Mouse (Mus musculus) forebrain, embryonic 11.5 days (tissue): ENCODE results near the gene Hif1an. TPM values are rescaled to one million over a fixed set of nuclear protein-coding genes. Genes with fewer than 3 reads are reported as not detected.

Experiments
- ATAC-seq: fragments of 200-750 bp; cut with Nextera tagmentation; replicated peaks from 2 replicates; pipeline ENCODE4 v1.8.0; 2017; ENCODE audit warnings: moderate TSS enrichment; ENCODE audit not compliant: low FRiP score
- DNase-seq: peaks from one replicate; pipeline ENCODE4 v3.0.0-alpha.2; 2017; ENCODE audit warnings: low spot score
- H3K27ac ChIP-seq: fragments of 300-500 bp; sonication (generic); 2 replicates; pipeline ENCODE4 v1.5.1; 2014; ENCODE audit warnings: low read depth, low read length
- H3K27me3 ChIP-seq: fragments of 300-500 bp; sonication (generic); 2 replicates; pipeline ENCODE4 v1.6.1; 2014; ENCODE audit warnings: mild to moderate bottlenecking, low read length, mixed read lengths; ENCODE audit not compliant: control insufficient read depth, insufficient read depth
- H3K36me3 ChIP-seq: fragments of 300-500 bp; sonication (generic); 2 replicates; pipeline ENCODE4 v1.6.1; 2014; ENCODE audit warnings: mild to moderate bottlenecking, low read length, moderate library complexity, mixed read lengths; ENCODE audit not compliant: control insufficient read depth, insufficient read depth
- H3K4me1 ChIP-seq: fragments of 300-500 bp; sonication (generic); replicated peaks from 2 replicates; pipeline ENCODE4 v1.6.1; 2014; ENCODE audit warnings: low read length, mixed read lengths; ENCODE audit not compliant: control insufficient read depth, insufficient read depth
- H3K4me2 ChIP-seq: fragments of 300-500 bp; sonication (generic); 2 replicates; pipeline ENCODE4 v1.6.1; 2014; ENCODE audit warnings: low read depth, mild to moderate bottlenecking, low read length, moderate library complexity, mixed read lengths; ENCODE audit not compliant: severe bottlenecking
- H3K4me3 ChIP-seq: fragments of 300-500 bp; sonication (generic); 2 replicates; pipeline ENCODE4 v1.5.1; 2014; ENCODE audit warnings: low read depth, low read length
- H3K9ac ChIP-seq: fragments of 300-500 bp; sonication (generic); 2 replicates; pipeline ENCODE4 v1.6.1; 2014; ENCODE audit warnings: low read length
- H3K9me3 ChIP-seq: fragments of 300-500 bp; sonication (generic); 2 replicates; pipeline ENCODE4 v1.6.1; 2016; ENCODE audit warnings: low read length, mixed read lengths; ENCODE audit not compliant: control insufficient read depth
- WGBS: fragments of 180-500 bp; shearing (Covaris S2); extraction: QIAGEN DNeasy Blood & Tissue Kit; methylation state at CpG from one replicate; pipeline ENCODE4 v1.1.7; 2014; 5-methylcytosine and 5-hydroxymethylcytosine counted together
- polyA plus RNA-seq: library from polyadenylated mRNA; unstranded; fragments of >200 nt; fragmentation: Nextera tagmentation; extraction: Ambion mirVana; gene quantifications from 2 replicates; pipeline ENCODE4 v1.2.1, GENCODE M21; 2014

Hif1an gene
- polyA plus RNA-seq, 1 experiment from 2014 or later: 33.0 TPM

GRCm38 (mm10) chr19:44582638-44583309 lies 20.1 kb downstream of the Hif1an start:
- no peak overlapping the region for H3K4me2 ChIP-seq
- WGBS: 32% methylated on average over 9 of the region's 9 CpGs
- H3K4me1 ChIP-seq: no peaks in the 10 kb centered on the region
- no peak overlapping the region for H3K9ac ChIP-seq
- no peak overlapping the region for H3K4me3 ChIP-seq
- no peak overlapping the region for H3K27ac ChIP-seq
- DNase-seq (peak; percentile 96), ATAC-seq (peak; percentile 74)
- peaks cover 6% of the 10 kb centered on the region; the same call in 1 of the 2 replicates for H3K27me3 ChIP-seq
- H3K36me3 ChIP-seq: no peaks in the 10 kb centered on the region; the same call in 1 of the 2 replicates
- no peaks in the 10 kb centered on the region for H3K9me3 ChIP-seq

DNA sequence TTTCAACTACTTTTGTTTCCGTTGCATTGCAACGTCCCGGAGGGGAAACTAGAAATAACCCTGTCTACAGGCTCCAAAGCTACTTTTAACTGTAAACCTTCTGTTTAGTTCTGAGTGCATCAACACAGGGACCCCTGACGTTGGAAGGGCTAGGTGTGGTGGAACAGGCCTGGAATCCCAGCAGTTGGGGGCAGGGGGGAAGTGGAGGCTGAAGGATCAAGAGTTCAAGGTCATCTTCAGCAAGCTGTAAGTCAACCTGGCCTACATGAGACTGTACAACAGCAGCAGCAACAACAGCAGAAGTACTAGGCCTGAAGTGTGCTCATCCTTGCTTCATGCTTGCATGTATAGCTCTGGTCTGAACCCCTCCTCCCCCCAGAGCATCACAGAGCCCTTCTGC lies 25.4 kb downstream of the Hif1an start:
- peaks cover 6% of the 10 kb centered on the region; the same call in 1 of the 2 replicates for H3K27me3 ChIP-seq
- 48% methylated on average over 4 of the region's 4 CpGs for WGBS
- ATAC-seq (no peak), DNase-seq (no peak)
- no peaks in the 10 kb centered on the region for H3K9me3 ChIP-seq
- H3K4me3 ChIP-seq: no peak overlapping the region
- no peaks in the 10 kb centered on the region for H3K4me1 ChIP-seq
- no peaks in the 10 kb centered on the region for H3K36me3 ChIP-seq
- H3K9ac ChIP-seq: no peak overlapping the region
- H3K27ac ChIP-seq: no peak overlapping the region
- H3K4me2 ChIP-seq: no peak overlapping the region

- Histone ChIP-seq H3K9me3 (no peaks in the 10 kb centered on the region), H3K36me3 (no peaks in the 10 kb centered on the region), H3K4me3 (no peak overlapping the region), H3K9ac (no peak overlapping the region), H3K4me2 (no peak overlapping the region), H3K27me3 (0 out of 2 replicates have a peak, but pooled peaks cover 2% of the 10 kb centered on the region), H3K27ac (no peak overlapping the region), H3K4me1 (no peaks in the 10 kb centered on the region)
- DNase-seq (no peak), ATAC-seq (no peak)
- WGBS: 53% methylated on average over 7 of the region's 7 CpGs
Observed at GRCm38 (mm10) chr19:44589591-44590223, 27.1 kb downstream of the Hif1an start.

DNA sequence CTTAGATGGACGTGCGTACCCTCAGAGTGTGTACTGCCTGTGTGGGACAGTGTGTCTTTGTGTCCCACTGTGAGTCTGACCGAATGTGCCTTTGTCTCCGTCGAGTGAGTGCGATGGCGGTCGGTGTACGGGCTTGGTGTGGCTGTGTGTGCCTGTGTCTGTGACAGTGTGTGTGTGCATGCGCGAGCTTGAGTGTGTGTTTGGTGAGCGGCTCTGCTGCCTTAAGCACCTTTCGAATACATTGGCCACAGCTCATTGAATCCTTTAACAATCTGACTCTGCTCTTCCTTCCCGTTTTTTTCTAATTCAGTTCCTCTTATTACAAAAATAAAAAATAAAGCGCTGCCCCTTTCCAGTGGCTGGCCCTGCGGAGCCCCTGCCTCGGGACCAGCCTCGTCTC lies 28.3 kb downstream of the Hif1an start:
- Histone ChIP-seq H3K4me3 (no peak overlapping the region), H3K36me3 (no peaks in the 10 kb centered on the region), H3K9me3 (no peaks in the 10 kb centered on the region), H3K9ac (no peak overlapping the region), H3K4me2 (no peak overlapping the region), H3K27ac (no peak overlapping the region), H3K27me3 (no peaks in the 10 kb centered on the region), H3K4me1 (no peaks in the 10 kb centered on the region)
- no peak for DNase-seq
- no peak for ATAC-seq
- WGBS: 87% methylated on average over 18 of the region's 18 CpGs

- ATAC-seq (no peak), DNase-seq (no peak)
- no peak overlapping the region for H3K4me3 ChIP-seq
- no peak overlapping the region for H3K27ac ChIP-seq
- no peak overlapping the region for H3K4me2 ChIP-seq
- H3K27me3 ChIP-seq: no peaks in the 10 kb centered on the region
- H3K9ac ChIP-seq: no peak overlapping the region
- whole genome bisulfite sequencing: 79% methylated on average over 6 of the region's 6 CpGs
- H3K9me3 ChIP-seq: no peaks in the 10 kb centered on the region
- H3K36me3 ChIP-seq: no peaks in the 10 kb centered on the region
- H3K4me1 ChIP-seq: no peaks in the 10 kb centered on the region
Observed at GRCm38 (mm10) chr19:44591638-44592037, 29.0 kb downstream of the Hif1an start.

DNA sequence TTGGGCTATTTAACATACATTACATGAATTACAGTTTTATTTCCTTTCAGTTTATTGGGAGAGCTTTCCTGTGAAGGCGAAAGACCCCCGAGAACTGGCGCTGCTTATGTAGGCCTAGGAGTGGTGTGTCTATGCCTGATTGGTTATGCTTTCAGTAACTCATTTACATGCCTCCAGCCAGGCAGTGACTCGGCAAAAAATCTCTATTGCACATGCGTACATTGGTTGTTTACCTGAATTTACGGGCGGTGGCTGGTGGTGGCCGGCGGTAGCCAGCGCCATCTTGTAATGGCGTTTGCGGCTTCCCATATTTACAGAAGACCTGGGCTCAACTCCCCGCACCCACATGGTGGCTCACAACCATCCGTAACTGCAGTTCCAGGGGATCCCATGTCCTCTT lies 31.5 kb downstream of the Hif1an start:
- no peak overlapping the region for H3K4me2 ChIP-seq
- DNase-seq: no peak
- no peaks in the 10 kb centered on the region for H3K4me1 ChIP-seq
- no peak for ATAC-seq
- no peaks in the 10 kb centered on the region for H3K27me3 ChIP-seq
- 97% methylated on average over 14 of the region's 14 CpGs for WGBS
- no peak overlapping the region for H3K9ac ChIP-seq
- no peaks in the 10 kb centered on the region for H3K36me3 ChIP-seq
- no peak overlapping the region for H3K27ac ChIP-seq
- H3K9me3 ChIP-seq: no peaks in the 10 kb centered on the region
- H3K4me3 ChIP-seq: no peak overlapping the region

DNA sequence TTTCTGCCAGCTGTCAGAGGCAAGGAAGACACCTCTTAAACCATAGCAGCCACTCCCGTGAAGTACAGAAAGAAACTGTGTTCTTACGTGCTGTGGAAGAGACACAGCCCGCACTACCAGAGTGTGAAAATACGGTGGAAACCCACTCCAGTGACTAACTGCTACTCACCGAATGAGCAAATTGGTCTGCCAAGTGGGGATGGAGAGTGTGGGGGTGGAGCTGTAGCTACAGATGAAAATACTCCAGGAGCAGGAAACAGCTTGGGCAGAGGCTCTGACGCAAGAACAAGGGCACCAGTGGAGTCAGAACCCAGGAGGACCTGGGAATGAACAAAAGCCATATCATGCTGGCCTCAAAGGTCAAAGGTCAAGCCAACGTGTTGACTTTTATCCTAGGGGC lies 55.5 kb downstream of the Hif1an start:
- H3K4me1 ChIP-seq: no peaks in the 10 kb centered on the region
- H3K4me2 ChIP-seq: 0 out of 2 replicates have a peak overlapping the region, but pooled peaks have one; percentile 11
- H3K36me3 ChIP-seq: no peaks in the 10 kb centered on the region
- no peaks in the 10 kb centered on the region for H3K27me3 ChIP-seq
- no peak overlapping the region for H3K27ac ChIP-seq
- DNase-seq (no peak), ATAC-seq (no peak)
- WGBS: 59% methylated on average over 7 of the region's 7 CpGs
- H3K9me3 ChIP-seq: no peaks in the 10 kb centered on the region
- H3K4me3 ChIP-seq: no peak overlapping the region
- H3K9ac ChIP-seq: no peak overlapping the region
